Mouse (Mus musculus) regulatory T cell (primary cell): Measurements from ENCODE around the gene Vgll4.

ENCODE experiments used
- in situ Hi-C: fragments of 300-600 bp; cut with MboI, MseI; formaldehyde crosslinking; loops from one replicate; pipeline ENCODE4 v1.15.1; 2025; ENCODE audit warnings: high pct_unique_total_duplicates

The Vgll4 gene

GRCm38 (mm10) chr6:114847582-114848174, 122.1 kb downstream of the Vgll4 start:
- in situ Hi-C loops, result loop anchor here (10.0 kb wide), 1 partner anchor 1487 kb away; the partner anchor contains the start of gene March8

GRCm38 (mm10) chr6:114846153-114846772, 123.5 kb downstream of the Vgll4 start:
- in situ Hi-C loops, result loop anchor here (10.0 kb wide), 1 partner anchor 1489 kb away; the partner anchor contains the start of gene March8

GRCm38 (mm10) chr6:114842863-114843262, 126.9 kb downstream of the Vgll4 start:
- in situ Hi-C loops, result loop anchor here (10.0 kb wide), 1 partner anchor 1492 kb away; the partner anchor contains the start of gene March8

DNA sequence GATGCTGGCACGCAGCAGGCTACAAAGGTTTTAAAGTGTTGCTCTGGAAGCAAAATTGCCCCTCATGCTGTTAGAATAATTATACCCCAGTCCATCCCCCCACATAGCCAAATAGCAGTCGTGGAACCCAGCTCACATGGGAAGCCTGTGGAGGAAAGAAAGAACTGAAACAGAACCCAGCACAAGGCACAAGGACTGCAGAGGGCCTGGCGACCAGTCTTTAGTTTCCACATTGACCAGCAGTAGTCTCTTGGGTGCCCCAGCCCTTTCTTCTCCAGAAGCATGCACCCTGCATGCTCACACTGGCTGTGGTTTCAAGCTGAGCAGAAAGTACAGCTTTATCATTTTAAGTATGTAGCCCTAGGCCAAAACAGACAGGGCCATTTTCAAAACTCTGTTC, 127.7 kb downstream of the Vgll4 start:
- in situ Hi-C loops, result loop anchor here (10.0 kb wide), 1 partner anchor 1493 kb away; the partner anchor contains the start of gene March8

GRCm38 (mm10) chr6:114840012-114840411, 129.8 kb downstream of the Vgll4 start:
- in situ Hi-C loops, result loop anchor here (10.0 kb wide), 1 partner anchor 1495 kb away; the partner anchor contains the start of gene March8

DNA sequence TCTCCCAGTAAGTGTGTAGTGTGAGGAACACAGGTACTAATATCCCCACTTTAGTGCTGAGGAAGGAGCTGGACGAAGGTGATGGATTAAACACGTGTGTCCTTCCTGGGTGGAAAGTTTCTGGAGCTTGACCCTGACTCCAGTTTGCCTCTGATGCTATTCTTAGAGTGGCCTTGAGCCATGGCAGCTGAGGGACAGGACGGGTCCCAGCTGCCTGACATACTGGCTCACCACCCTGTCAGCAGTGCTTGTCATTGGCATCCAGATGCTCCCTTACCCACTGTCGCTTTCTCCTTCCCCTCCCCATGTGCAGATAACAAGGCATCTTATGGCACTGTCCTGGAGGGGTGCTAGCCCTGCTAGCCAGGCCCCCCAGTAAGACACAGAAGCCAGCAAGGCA, 130.9 kb downstream of the Vgll4 start:
- in situ Hi-C loops, result no loop called here

- in situ Hi-C loops, result no loop called here
These were observed 133.4 kb downstream of the Vgll4 start for GRCm38 (mm10) chr6:114836433-114836832.

- in situ Hi-C loops, result no loop called here
These were observed 134.0 kb downstream of the Vgll4 start for GRCm38 (mm10) chr6:114835752-114836151.

- in situ Hi-C loops, result no loop called here
These were observed 134.4 kb downstream of the Vgll4 start for GRCm38 (mm10) chr6:114835344-114835743.

DNA sequence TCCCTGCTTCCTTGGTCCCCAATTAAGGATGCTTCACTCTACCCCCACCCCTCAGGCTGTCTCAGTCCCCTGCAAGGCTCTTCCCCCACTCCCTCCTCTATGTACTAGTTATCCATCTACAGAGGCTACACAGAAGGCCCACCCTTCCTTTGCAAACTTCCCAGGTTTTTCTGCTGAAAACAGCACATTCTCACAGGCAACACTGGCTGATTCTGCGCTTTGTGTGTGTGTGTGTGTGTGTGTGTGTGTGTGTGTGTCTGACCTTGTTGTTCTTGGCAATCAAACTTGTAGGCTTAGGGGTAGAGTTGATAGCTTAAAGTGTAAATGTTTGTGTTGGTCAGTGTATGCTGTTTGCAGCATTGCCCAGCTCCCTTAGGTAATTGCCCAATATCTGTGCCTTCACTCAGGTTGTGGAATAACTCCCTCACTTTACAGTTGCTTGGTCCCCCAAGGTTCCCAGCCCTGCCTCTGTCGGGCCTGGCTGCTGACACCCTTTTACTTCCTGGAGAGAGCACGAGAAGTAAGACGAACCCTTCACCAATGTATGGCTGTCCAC, 135.9 kb downstream of the Vgll4 start:
- in situ Hi-C loops, result no loop called here

DNA sequence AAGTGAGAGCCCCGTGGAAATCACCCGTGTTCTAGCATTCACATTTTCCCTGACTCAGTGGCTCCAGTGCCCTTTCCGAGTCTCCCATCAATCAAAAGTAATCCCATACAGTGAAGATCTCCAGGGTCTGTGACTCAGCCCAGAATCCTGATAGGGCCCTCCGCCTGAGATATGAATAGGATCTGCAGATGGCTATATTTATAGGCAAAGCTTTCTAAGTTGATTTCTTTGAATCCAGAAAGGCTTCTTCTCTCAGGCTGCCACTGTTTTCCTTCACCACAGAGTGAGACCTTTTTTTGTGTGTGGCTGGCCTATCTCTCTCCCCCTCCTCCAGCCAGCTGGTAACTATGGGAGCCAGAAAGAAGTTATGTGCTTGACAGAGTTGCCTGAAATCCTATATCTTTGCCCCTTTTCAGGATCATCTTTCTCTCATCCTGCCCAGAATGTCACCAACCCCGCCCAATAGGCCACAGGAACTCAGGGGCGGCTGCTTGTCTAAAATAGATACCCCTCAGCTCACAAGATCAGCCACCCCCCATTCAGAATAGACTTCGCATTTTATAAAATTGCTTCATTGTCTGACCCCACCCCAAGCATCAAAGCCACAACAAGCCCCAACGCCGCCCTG, 136.6 kb downstream of the Vgll4 start:
- in situ Hi-C loops, result no loop called here

DNA sequence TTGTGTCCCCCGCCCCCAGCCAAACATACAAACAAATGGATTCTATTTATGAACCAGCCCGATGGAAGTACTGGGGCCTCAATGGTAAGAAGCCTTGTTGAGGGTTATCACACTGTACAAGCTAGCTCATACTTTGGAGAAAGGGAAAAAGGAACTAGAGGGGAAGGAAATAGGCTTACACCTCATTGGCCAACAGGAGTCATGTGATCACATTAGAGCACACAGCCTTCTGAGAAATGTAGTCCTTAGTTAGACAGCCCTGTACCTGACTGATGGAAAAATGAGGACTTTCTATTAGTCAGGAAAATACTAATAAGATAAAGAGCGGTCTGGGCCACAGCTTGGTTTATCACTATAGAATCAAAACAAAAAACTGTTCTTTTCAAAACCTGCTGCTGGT, 138.0 kb downstream of the Vgll4 start:
- in situ Hi-C loops, result no loop called here

DNA sequence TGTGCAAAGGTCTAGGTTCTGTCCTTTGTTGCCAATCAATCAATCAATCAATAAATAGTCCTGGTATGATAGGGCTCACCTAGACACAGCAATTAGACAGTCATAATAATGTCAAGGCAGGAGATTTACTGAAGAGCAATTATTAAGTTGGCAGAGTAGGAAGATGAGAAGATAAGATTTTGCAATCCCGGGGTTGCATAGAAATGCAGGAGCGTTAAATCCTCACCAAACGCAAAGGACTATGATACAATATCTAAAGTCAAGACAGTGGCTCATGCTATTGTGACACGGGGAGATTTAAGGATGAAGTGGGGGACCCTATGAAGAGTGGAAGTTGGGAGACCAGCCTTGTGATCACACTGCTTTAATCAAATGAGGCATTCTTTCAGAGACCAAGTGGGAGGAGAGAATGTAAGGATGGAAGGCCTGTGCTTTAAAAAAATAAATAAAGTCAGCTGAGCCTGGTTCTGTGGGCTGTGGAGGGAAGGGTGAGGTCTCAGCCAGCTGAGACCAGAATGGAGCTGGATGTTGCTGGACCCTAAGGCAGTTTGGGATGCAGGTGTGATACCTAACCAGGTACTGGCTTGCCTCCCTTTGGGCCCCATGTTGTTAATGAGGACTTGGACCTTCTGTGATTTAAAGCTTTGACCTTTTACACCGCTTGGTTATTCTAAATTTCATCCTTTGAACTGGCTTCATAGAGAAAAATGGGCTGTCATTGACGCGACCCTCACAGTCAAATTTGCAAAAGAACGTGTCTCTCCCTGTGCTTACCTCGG, 139.9 kb downstream of the Vgll4 start:
- in situ Hi-C loops, result loop anchor here (5.0 kb wide), 1 partner anchor 88 kb away; no protein-coding TSS in a partner anchor

GRCm38 (mm10) chr6:114826889-114827288, 142.9 kb downstream of the Vgll4 start:
- in situ Hi-C loops, result loop anchor here (5.0 kb wide), 1 partner anchor 85 kb away; no protein-coding TSS in a partner anchor

GRCm38 (mm10) chr6:114821646-114822045, 148.1 kb downstream of the Vgll4 start:
- in situ Hi-C loops, result no loop called here

GRCm38 (mm10) chr6:114819971-114820481, 149.8 kb downstream of the Vgll4 start:
- in situ Hi-C loops, result no loop called here

DNA sequence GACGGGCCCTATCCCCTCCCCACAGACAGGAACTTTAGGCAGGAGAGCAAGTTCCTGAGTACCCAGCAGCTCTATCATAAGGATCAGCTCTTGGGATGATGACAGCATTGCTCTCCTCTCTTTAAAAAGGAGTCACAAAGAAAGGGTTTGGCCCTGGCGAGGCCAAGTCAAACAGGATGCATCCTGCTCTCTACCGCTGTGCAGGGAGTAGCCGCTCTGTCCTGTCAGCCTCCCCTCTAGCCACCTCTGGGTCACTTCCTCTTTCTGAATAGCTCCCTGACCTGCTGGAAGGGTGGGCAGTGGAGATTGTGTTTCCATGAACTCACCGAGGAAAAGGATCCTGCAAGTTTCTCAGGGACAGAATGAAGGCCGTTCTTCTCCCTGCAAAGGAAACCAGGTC, 151.3 kb downstream of the Vgll4 start:
- in situ Hi-C loops, result no loop called here

- in situ Hi-C loops, result no loop called here
These were observed 151.8 kb downstream of the Vgll4 start for GRCm38 (mm10) chr6:114817948-114818347.

DNA sequence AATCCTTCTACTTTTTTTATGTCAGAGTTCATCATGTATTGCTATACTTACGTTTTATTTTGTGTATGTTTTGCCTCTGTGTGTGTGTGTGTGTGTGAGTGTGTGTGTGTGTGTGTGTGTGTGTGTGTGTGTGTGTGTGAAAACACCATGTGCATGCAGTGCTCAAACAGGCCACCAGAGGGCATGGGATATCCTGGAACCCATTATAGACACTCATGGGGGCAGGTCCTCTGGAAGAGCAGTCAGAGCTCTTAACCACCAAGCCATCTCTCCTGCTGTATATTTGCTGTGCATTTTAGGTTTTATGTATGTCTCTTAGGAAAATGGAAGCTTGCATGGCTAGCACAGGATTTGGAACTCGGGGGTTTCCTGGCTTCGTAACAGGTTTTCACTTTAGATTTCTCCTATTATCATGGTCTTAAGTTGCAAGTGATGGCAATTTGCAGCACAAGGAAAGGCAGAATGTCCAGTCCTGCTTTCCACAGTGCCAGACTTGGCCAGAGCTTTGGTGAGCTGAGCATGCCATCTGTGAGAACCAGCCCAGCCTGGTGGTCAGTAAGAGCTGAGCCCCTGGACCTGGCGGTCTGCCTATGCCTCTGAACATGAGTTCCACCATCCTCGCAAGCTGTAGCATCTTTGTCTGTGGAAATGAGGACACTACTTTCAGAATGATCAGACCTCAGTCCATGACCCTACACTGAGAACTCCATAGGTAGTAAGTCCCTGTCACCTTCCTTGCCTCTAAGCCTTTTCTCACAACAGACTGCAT, 154.7 kb downstream of the Vgll4 start:
- in situ Hi-C loops, result no loop called here

DNA sequence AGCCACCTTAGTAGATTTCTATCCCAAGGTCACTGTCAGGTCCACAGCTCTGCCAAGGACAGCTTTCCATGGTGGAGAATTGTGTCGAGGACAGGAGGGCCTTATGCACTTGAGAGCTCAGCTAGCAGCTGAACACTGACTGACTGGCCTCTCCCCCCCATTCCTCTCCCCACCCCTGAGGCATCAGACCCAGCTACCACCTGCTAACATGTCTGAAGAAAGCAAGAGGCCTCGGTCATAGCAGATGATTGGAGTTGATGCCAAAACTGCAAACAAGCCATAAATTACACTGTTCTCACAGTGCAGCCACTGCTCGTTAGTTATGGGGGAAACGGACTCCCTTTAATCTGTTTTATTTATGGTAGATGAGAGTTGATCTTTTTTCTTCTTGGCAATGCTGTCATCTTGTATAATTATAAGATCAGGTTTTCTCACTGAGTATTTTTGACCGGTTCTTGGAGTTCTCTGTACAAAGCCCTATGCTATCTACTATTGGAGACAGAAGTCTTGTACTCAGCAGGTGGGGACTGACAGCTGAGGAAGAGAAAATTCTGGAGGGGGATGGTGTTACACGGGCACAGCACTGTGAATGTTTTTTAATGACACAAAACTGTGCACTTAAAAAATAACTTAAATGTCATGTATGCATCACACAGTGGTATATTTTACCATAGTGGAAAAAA, 155.5 kb downstream of the Vgll4 start:
- in situ Hi-C loops, result no loop called here
